Mouse (Mus musculus) liver (tissue): ENCODE results near the gene Zfp11.
"Not testable (repeated sequence)": the region's sequence is repeated elsewhere in the genome, so short reads cannot be mapped to it uniquely, and the experiment has no call there.

Experiments used
- DNase-seq: peaks from one replicate; pipeline ENCODE4 v3.0.0-alpha.2; 2020; ENCODE audit warnings: mixed read lengths

The Zfp11 gene

DNA sequence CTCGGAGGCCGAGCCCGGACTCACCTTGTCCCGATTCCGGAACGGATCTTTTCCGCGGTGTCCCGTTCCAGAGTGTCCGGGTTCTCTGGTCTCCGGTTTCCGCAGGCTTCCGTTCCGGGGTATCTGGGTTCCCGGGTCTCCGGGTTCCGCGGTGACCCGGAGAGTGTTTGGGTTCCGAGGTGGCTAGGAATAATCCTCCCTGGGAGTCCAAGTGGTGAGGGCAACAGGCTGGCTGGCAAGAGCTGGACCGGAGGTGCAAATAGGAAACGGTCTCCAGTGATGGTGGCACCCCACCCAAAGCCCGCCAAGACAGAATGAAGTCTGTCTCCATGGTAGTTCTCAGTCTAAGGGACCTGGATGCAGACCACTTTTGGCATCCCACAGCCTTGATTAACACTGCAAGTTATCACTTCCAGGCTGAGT lies at the start of gene Zfp11:
Gene Zfp11, minus strand, starts transcription at position 64 of the 423 bp plus-strand sequence.
- peak; percentile 74 for DNase-seq

DNA sequence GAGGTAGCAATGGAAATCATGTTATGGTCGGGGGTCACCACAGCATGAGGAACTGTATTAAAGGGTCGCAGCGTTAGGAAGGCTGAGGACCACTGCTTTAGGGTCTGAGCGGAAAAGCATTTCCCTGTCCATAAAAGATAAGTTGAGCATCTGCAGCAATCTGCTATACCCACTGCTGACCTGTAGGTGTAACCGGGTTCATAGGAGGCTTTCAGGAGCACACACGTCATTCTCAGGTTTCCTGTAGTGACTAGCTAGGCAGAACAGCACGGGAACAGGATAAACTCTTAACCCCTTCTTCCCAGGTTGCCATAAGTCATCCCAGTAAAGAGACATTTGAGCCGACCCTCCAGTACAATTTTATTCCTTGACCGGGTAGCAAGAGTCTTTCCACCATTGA lies 47.1 kb upstream of the Zfp11 start:
- no peak for DNase-seq

DNA sequence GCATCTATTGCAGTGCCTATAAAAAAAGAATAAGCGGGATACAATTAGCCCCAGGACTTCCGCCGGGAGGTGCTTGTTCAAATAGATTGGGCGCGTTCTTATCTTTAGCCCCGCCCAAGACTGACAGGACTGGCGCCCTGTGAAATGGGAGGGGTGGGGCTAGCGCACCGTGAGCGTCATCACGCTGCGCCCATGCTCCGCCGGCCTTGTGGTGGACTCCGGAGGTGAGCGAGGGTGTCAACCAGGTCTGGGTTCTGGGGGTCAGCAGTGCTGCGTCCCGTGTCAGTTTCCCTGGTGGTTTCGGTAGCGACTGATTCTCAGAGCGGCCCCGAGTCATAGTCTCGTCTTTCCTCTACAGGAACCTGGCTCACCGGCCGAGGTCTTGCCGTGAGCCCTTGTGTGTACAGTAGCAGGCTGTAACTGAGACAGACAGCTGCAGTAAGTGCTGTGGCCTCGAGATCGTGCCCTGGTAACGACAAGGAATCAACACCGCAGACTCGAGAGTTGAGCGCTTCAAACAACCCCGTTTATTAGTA lies 45.5 kb upstream of the Zfp11 start, which contains the start of gene Mrps17:
Gene Mrps17, plus strand, starts transcription at position 172 of the 536 bp plus-strand sequence.
- peak; percentile 95 for DNase-seq

DNA sequence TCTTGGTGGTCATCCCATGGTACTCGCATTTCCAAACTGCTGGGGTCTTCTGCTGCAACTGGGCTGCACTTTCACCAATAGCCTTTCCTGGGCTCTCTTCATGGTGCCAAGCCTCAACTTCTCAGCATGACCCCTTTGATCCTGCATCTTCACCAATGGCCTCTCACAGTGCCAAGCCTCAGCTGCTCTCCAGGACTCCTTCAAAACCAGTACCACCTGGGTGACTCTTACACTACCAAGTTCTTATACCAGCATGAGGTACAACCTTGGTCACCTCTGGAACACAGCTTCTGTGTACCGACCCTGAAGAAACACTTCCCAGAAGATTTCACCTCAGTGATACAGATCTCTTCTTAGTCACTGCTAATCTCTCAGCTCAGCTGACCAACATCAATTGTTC lies 38.5 kb upstream of the Zfp11 start, which contains the start of gene Sept14:
Gene Sept14, minus strand, starts transcription at position 101 of the 400 bp plus-strand sequence.
- DNase-seq, result no peak

DNA sequence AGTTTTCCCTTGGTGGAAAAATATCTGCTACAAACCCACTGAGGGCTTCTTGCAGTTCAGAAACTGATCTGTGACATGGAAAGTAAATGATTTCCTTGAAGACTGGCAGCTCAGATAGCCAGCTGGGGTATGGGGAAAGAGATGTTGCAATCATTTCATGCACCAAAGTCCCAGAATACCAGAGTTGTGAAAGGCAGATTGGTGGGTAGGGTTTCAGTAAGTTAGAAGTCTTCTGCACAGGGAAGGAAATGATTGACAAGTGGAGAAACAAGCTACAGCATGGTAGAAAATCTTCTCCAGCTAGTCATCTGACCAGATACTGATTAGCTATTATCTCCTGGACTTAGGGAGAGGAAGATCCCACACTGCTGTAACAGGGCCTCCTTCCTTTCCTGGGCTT lies 33.5 kb upstream of the Zfp11 start:
- DNase-seq, result no peak

DNA sequence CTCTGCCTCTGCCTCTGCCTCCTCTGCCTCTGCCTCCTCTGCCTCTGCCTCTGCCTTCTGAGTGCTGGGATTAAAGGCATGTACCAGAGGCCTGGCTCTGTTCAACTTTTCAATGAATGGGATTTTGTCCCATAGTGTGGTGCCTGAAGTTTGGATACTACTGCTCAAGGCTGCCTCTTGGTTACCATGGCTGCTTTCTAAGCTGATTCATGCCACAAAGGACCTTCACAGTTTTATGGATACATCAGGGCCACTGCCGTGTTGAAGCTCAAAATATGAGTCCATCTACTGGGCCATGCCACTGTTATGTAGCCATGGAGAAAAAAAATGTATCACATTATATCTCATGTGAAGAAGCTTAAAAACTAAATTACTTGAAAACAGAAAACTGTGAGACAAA lies 31.8 kb upstream of the Zfp11 start:
- no peak for DNase-seq

DNA sequence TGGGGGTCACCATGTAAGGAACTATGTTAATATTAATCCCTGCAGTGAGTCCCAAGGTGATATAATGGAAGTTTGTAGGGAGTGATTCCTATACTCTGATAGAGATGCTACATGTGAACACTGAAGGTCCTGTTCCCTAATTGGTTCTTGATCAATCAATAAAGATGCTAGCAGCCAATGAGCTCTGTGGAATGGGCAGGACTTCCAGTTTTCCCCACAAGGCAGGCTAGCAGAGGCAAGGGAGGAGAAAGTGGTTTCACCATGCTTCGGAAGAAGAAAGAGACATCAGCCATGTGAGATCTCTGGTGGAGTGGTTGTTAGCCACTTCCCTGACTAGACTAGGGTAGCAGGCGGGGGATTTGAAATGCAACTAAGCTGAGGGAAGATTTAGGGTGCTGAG lies 30.6 kb upstream of the Zfp11 start:
- no peak for DNase-seq

DNA sequence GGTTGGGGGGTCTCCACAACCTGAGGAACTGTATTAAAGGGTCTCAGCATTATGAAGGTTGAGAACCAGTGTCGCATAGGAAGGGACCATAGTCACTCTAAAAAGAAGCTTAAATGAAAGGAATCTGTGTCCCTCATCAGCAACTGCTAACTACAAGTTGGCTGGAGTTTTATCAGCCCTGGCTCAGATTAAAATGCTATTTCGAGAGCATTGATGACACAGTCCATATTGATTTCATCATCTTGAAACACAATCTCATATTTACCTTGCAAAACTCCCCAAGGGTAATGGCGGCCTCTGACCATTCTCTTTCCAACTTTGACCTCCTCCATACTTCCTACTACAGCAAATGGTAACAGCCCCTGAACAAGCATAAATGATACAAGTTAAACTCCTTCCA lies 20.6 kb upstream of the Zfp11 start:
- DNase-seq, result no peak

DNA sequence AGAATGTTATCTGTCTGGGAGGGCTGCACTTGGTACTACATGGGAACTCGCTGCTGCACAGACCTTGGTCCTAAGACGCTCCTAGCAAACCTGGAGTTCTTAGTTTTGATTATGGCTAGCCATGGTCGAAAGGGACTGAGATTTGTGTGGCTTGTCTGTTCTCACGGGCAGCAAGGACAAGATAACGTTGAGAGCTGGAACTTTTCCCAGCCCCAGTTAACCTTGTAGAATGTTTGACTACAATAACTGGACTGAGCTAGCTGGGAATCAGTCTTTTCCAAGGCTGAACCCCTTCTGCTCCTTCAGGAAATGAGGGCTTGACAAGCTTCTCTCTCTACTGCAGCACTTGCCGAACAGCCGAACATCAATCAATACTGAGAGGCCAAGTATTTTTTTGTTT lies 17.7 kb upstream of the Zfp11 start:
- DNase-seq, result no peak

DNA sequence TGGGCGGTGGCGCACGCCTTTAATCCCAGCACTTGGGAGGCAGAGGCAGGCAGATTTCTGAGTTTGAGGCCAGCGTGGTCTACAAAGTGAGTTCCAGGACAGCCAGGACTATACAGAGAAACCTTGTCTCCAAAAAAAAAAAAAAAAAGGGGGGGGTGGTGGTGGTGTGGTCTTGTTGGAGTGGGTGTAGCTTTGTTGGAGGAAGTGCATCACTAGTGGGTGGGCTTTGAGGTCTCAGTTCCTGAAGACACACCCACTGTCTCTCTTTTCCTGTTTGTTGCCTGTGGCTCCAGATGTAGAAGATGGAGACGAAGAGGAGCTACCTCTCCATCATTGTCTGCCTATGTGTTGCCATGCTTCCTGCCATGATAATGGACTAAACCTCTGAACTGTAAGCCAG lies 15.2 kb upstream of the Zfp11 start:
- not testable (repeated sequence) for DNase-seq

DNA sequence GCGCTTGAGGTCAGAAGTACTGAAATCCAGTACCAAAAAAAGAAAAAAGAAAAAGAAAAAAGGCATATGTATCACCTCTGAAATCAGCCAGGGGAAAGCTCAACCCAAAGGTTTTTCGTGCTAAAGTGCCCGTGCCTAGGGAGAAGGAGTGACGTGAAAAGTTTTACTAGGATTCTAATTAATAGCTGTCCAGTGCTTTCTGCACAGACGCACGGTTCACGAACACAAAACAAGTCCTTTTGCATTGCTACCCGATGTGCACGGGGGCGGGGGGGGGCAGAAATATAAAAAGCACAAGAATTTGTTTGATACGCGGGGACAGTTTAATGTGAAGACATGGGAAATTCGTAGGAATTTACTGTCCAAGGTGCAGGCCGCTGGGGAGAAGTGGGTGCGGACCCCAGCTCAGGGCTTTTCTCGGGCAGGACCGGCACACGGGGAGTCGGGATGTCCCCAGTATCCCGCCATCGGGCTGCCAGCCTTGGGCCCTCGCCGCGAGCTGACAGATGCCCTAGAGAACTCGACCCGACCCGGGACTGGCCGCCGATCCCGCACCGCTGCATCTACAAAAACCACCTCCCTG lies 355 bp downstream of the Zfp11 start:
- DNase-seq, result no peak

DNA sequence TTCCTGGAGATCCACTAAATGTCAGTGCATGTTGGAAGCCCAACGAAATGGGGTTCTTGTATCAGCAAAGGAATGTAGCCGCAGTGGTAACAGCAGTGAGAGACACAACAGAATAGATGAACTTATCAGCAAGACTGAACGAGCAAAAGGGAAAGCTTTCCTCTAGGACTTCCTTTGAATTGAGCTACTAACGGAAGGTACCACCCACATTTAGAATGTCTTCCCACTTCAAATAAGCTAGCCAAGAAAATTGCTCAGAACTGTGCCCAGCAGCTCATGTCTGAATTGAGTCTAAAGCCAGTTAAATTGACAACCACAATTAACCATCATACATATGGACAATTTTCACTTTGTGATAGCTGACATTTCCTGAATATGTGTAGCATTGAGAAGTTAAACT lies 2.0 kb downstream of the Zfp11 start:
- DNase-seq, result no peak

DNA sequence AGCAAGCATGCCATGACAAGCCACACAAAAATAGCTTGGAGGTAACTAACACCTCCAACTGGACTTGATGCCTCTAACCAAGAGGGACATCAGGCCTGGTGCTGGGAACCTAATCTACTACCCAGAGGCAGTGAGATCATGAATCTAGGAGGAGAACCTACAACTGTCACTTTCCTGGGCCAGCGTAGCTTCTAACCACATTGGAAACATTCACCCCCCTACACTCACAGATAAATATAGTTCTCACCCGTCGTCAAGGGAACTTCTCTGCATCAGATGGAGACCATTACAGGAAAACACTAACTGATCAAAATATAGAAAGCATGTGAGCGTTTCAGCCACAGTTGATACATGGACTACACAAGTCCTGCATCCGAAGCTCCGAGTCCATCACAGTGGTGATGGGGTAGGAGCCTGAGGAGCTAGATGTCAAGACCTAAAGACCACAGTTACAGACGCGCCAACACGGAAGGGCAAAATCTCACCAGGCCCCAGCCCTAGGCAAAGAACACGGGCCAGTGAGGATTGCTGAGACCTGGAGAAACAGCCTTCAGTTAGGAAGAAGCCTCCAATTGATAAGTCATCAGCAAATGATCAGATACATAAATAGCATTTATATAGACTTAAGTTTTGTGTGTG lies 3.5 kb downstream of the Zfp11 start:
- DNase-seq, result no peak

DNA sequence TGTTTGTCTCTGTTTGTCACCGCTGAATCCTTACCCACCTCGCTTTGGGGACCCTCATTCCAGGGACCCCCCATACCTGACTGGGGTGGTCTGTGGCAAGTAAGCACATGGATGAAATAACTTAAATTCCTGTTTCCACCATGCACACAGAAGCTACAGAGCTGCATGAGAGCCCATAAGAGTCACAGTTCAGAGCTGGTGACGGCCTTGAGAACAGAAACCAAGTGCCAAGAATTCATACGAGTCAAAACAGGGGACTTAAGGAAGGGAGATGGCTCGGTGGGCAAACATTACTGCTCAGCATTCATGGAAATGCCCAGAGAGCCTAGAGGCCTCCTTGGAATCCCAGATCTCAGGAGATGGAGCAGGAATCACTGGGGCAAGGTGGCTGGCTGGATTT lies 5.8 kb downstream of the Zfp11 start:
- DNase-seq, result no peak

DNA sequence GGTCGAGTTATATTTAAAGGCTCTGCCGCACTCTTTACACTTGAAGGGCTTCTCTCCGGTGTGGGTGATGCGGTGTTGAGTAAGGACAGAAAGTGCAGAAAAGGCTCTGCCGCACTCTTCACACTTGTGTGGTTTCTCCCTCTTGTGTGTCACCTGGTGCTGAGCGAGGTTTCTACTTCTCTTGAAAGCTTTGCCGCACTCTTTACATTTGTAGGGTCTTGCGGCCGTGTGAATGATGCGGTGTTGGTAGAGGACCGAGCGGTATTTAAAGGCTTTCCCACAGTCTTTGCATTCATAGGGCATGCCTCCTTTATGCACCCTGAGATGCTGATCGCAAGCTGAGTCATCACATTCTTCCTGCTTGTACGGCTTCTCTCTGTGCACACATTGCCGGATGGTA lies 12.0 kb downstream of the Zfp11 start:
- no peak for DNase-seq

DNA sequence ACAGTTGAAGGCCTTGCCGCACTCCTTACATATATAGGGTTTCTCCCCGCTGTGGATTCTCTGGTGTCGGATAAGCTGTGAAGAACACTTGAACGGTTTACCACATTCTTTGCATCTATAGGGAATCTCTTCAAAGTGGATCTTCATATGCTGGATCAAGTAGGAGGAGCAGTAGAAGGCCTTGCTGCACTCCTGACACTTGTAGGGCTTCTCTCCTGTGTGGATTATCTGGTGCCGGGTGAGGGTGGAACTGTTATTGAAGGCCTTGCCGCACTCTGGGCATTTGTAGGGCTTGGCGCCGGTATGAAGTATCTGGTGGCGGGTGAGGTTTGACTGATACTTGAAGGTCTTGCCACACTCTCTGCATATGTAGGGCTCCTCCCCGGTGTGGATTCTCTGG lies 12.9 kb downstream of the Zfp11 start:
- no peak for DNase-seq

DNA sequence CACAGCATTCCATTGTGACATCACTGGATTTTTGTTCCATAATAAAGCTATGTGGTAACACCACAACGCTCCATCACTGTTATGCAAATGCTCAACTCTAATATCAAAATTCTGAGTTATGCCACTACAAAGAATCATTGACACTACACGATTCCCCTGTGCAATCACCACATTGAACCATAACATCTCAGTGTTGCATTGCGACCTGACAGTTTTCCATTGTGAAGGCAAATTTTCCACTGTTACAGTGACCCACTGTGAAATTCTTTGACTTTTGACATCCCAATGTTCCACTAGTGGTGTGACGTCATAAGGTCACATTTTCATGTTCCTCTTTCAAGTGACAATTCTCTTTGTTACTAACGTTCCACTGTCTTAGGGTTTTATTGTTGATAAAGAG lies 19.0 kb downstream of the Zfp11 start:
- no peak for DNase-seq

DNA sequence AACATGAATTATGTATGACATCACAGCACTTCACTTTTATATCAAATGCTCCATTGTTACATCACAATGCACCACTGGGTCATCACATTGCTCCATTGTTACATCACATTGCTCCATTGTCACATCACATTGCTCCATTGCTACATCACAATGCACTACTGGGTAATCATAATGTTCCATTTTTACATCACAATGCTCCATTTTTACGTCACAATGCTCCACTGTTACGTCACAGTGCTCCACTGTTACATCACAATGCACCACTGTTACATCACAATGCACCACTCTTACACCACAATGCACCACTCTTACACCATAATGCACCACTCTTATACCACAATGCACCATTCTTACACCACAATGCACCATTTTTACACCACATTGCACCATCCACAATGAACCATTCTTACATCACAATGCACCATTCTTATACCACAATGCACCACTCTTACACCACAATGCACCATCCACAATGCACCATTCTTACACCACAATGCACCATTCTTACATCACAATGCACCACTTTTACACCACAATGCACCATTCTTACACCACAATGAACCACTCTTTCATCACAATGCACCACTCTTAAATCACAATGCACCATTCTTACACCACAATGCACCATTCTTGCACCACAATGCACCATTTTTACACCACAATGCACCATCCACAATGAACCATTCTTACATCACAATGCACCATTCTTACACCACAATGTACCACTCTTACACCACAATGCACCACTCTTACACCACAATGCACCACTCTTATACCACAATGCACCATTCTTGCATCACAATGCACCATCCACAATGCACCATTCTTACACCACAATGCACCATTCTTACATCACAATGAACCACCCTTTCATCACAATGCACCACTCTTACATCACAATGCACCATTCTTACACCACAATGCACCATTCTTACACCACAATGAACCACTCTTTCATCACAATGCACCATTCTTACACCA lies 37.3 kb downstream of the Zfp11 start:
- not testable (repeated sequence) for DNase-seq

DNA sequence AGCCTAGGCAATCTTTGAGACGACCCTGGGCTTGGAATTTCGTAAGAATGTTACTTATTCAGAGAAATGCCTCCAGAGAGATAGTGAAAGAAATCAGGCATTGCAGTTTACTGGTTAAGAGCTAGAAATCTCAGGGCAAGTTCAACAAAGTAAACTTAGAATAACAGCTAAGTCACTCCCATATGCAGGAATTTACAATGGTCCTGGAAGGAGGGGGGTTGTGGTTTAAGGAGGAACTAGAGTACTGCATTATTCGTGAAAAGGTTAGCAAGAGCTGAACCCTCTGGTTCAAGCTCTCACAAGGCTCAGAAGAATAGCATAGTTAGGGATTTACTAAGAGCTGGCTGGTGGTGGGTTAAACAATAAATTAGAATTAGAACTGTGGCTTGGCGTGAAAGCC lies 43.3 kb downstream of the Zfp11 start:
- DNase-seq, result not testable (repeated sequence)

DNA sequence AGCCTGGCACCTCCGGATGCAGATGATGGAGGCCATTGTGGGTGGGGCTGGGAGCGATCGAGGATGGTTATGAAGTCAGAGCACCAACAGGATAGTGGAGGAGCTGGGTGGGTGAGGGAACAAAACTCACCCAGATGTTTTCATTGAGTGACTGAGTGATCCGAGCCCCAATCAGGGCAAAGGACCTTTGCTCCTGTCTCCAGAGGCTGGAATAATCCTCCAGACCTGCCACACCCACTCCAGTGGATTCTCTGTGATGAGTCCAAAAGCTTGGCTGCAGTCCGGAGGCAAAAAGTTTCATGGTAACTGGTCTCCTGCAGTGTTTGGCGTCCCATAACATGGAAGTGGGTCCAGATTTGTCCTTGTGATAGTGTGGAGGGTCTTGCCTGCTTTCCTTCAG lies 43.8 kb downstream of the Zfp11 start:
- DNase-seq, result no peak

DNA sequence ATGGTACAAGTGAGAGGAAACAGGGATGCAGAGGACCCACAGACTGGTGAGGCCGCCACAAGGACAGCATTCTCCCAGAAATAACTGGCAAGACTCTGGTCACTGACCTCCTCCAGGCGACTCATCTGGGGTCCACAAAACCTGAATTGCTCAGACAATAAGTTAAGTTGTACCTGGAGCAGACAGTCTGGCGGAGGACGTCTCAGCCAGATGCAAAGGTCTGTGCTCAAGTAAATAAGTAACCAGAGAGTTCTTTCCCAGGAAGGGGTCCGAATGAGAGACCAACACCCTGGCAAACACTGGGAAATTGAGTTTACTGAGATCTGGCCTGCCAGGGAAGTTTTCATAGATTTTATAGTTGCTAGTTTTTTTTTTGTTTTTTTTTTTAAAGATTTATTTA lies 48.5 kb downstream of the Zfp11 start:
- no peak for DNase-seq

DNA sequence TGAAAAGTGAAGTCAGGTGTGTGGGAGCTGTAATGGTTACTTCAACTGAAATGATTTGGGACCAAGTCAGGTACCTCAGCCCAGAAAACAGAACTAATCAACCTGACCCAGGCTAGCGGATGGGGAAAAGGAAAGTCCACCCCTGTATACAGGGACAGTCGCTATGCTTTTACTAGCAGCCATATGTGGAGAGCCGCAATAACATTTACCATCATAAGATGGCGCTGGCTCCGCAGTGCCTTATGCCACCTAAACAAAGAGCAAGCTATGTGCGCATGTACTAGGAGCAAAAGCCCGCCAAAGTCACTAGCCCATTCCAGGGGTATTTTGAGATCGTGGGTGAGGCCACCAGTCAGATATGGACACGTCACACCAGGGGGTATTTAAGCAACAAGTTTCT lies 49.3 kb downstream of the Zfp11 start:
- DNase-seq, result not testable (repeated sequence)

DNA sequence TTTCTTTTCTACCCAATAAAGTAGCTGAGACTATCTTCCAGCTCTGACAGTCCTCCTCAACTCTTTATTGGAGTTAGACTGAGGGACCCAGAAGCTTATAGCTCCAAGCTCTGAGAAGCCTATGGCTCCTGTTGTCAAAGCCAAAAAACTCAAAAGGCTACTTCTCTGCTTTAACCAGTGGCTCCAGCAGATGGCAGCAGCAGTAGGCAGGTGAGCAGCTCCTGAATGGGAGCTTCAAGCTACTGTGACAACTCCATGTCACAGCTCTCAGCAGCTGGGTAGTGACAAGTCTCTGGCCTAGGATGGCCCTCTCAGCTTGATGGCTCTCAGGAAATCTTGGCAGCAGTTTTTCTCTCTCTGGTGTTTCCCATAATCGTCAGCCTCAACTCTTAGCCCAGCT lies 58.8 kb downstream of the Zfp11 start:
- DNase-seq, result peak; percentile 69
